Mouse (Mus musculus) forebrain, embryonic 14.5 days (tissue): ENCODE measurements at regions not wholly inside any gene's neighbourhood (a gene's known extent, or its start where the extent isn't known, plus 50 kb on each side); places are given as distances from the start of the nearest gene placed in this dataset.
"Not testable (repeated sequence)": the region's sequence is repeated elsewhere in the genome, so short reads cannot be mapped to it uniquely, and the experiment has no call there.

ENCODE experiments used
- ATAC-seq: fragments of 200-750 bp; cut with Nextera tagmentation; 2 replicates; pipeline ENCODE4 v1.8.0; 2017; ENCODE audit warnings: mild to moderate bottlenecking, moderate library complexity
- DNase-seq: peaks from one replicate; pipeline ENCODE4 v3.0.0-alpha.2; 2015; ENCODE audit warnings: low spot score
- H3K27ac ChIP-seq: fragments of 300-500 bp; sonication (generic); 2 replicates; pipeline ENCODE4 v1.5.1; 2014; ENCODE audit warnings: low read depth, mild to moderate bottlenecking, control low read depth, low read length, moderate library complexity
- H3K27me3 ChIP-seq: fragments of 300-500 bp; sonication (generic); replicated peaks from 2 replicates; pipeline ENCODE4 v1.6.1; 2014; ENCODE audit warnings: low read length, control low read depth, mixed read lengths; ENCODE audit not compliant: control insufficient read depth, insufficient read depth
- H3K36me3 ChIP-seq: fragments of 300-500 bp; sonication (generic); 2 replicates; pipeline ENCODE4 v1.6.1; 2014; ENCODE audit warnings: low read length, control low read depth; ENCODE audit not compliant: control insufficient read depth, insufficient read depth
- H3K4me1 ChIP-seq: fragments of 300-500 bp; sonication (generic); 2 replicates; pipeline ENCODE4 v1.6.1; 2014; ENCODE audit warnings: antibody characterized with exemption, low read length, control low read depth; ENCODE audit not compliant: control insufficient read depth, insufficient read depth
- H3K4me2 ChIP-seq: fragments of 300-500 bp; sonication (generic); 2 replicates; pipeline ENCODE4 v1.6.1; 2014; ENCODE audit warnings: mild to moderate bottlenecking, control low read depth, low read length
- H3K4me3 ChIP-seq: fragments of 300-500 bp; sonication (generic); 2 replicates; pipeline ENCODE4 v1.5.1; 2014; ENCODE audit warnings: low read depth, low read length, control low read depth
- H3K9ac ChIP-seq: fragments of 300-500 bp; sonication (generic); 2 replicates; pipeline ENCODE4 v1.6.1; 2014; ENCODE audit warnings: mild to moderate bottlenecking, low read length, control low read depth, moderate library complexity
- H3K9me3 ChIP-seq: fragments of 300-500 bp; sonication (generic); replicated peaks from 2 replicates; pipeline ENCODE4 v1.6.1; 2016; ENCODE audit warnings: low read length, control low read depth, mixed read lengths; ENCODE audit not compliant: control insufficient read depth
- WGBS: fragments of 180-500 bp; shearing (Covaris S2); extraction: QIAGEN DNeasy Blood & Tissue Kit; methylation state at CpG from one replicate; pipeline ENCODE4 v1.1.7; 2014; 5-methylcytosine and 5-hydroxymethylcytosine counted together

DNA sequence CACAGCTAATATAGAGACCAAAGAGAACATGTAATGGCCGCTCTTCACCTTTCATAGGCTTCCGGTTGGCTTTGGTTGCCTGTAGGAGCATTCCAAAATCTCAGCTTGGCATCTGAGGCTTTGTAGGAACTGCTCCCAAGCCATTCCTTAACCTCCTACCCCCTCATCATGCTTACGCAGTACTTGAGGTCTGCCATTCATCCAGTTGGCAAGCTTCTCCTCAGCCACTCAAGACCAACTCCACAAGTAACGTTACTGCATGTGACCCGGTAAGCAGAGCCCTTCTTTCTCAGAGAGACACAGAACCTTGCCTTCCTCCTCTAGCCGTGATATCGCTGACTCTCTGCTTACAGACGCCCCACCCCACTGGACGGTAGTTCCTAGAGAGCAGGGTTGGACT, 94.6 kb upstream of the Ttc29 start:
- ATAC-seq: no peak
- no peak overlapping the region for H3K9ac ChIP-seq
- H3K36me3 ChIP-seq: no peaks in the 10 kb centered on the region
- 91% methylated on average over 9 of the region's 9 CpGs for WGBS
- no peak overlapping the region for H3K4me3 ChIP-seq
- no peak for DNase-seq
- no peaks in the 10 kb centered on the region for H3K27me3 ChIP-seq
- H3K4me1 ChIP-seq: peaks cover 15% of the 10 kb centered on the region
- no peak overlapping the region for H3K27ac ChIP-seq
- no peak overlapping the region for H3K4me2 ChIP-seq
- no peaks in the 10 kb centered on the region for H3K9me3 ChIP-seq

DNA sequence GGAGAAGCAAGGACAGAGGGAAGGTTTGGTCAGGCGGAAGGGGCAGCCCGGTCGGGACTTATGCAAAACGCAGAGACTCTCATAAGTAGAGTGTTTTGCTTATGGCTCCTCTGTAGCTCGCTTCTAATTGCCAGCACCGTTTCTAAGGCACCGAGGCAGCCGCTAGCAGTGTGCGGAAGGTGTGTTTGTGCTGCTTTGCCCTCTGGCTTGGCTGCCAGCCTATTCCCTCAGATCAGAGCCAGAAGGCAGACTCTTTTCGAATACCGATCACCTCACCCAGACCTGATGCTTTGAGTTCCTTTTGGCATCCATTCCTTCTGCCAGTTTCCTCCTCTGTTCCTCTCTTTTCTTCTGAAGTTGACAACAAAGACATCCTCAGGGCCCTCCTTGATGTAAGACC, 93.4 kb upstream of the Ttc29 start:
- Histone ChIP-seq H3K4me1 (peaks cover 15% of the 10 kb centered on the region), H3K27me3 (no peaks in the 10 kb centered on the region), H3K9me3 (no peaks in the 10 kb centered on the region), H3K4me3 (no peak overlapping the region), H3K27ac (no peak overlapping the region), H3K9ac (peak overlapping the region; percentile 21; the same call in 1 of the 2 replicates), H3K4me2 (peak overlapping the region; percentile 8; the same call in 1 of the 2 replicates), H3K36me3 (no peaks in the 10 kb centered on the region)
- DNase-seq: peak; percentile 79
- ATAC-seq: peak; percentile 79
- 11% methylated on average over 11 of the region's 11 CpGs for WGBS

DNA sequence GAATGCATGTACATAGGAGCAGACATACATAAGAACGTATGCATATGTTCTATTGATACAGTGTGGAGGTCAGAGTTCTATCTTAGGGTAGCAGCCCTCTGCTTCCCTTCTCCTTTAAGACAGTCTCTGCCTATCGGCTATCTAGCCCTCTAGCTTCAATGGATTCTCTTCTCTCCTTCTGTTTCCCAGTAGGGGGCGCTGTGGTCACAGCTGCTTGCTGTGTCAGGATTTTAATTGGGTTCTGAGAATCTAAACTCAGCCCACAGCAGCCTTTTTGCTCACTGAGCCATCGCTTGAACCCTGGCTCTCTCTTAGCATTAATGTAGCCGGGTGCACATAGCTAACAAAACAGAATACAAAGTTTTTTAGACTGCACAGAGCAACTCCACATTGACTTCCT, 88.8 kb upstream of the Ttc29 start:
- DNase-seq: peak; percentile 16
- no peak overlapping the region for H3K4me2 ChIP-seq
- WGBS: 51% methylated on average over 5 of the region's 5 CpGs

DNA sequence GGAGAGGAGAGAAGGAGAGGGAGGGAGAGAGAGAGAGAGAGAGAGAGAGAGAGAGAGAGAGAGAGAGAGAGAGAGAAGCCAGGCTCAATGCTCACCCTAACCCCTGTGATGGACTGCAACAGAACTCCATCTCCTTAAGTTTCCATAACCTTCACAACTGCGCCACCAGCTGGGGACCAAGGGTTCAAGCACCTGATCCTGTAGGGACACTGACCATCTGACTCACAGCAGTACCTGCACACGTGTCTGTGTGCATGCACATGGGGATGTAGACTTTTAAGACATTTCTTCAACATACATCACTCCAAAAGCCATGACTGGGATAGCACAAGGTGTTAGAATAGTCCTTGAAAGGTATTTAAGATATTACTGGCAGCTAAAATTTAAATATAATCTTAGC, 85.2 kb upstream of the Ttc29 start:
- Histone ChIP-seq H3K9ac (no peak overlapping the region), H3K27ac (no peak overlapping the region), H3K4me3 (no peak overlapping the region), H3K27me3 (no peaks in the 10 kb centered on the region), H3K4me1 (peaks cover 3% of the 10 kb centered on the region; the same call in 1 of the 2 replicates), H3K36me3 (no peaks in the 10 kb centered on the region), H3K4me2 (no peak overlapping the region), H3K9me3 (no peaks in the 10 kb centered on the region)
- 25% methylated on average over 2 of the region's 2 CpGs for WGBS
- ATAC-seq: no peak
- peak; percentile 33 for DNase-seq

More for the DNA sequence above, 88.8 kb upstream of the Ttc29 start:
- ATAC-seq: no peak
- H3K4me3 ChIP-seq: no peak overlapping the region
- H3K9me3 ChIP-seq: no peaks in the 10 kb centered on the region
- H3K27ac ChIP-seq: no peak overlapping the region
- H3K27me3 ChIP-seq: no peaks in the 10 kb centered on the region
- H3K4me1 ChIP-seq: peaks cover 11% of the 10 kb centered on the region; the same call in 1 of the 2 replicates
- no peak overlapping the region for H3K9ac ChIP-seq
- no peaks in the 10 kb centered on the region for H3K36me3 ChIP-seq

DNA sequence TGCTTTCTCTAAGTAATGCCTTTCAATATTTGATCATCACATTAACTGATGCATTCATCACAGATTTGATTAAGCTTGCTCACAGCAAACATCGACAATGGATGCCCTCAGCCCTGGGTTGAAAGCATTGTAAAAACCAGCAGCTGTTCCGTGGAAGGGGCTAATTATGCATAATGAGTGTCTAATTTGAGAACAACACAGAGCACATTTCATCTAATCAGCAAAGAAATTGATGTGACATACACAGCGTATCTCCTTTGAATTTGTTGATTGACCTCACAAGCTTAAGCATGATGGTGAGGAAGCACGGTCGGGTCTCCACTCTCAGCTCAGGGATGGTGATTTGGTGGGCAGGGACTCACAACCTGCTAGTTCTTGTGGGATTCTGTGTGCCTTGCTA, 84.0 kb upstream of the Ttc29 start:
- Histone ChIP-seq H3K27me3 (no peaks in the 10 kb centered on the region), H3K9ac (no peak overlapping the region), H3K9me3 (no peaks in the 10 kb centered on the region), H3K36me3 (no peaks in the 10 kb centered on the region), H3K4me2 (no peak overlapping the region), H3K4me1 (peaks cover 3% of the 10 kb centered on the region; the same call in 1 of the 2 replicates), H3K4me3 (no peak overlapping the region), H3K27ac (no peak overlapping the region)
- 9% methylated on average over 5 of the region's 5 CpGs for WGBS
- DNase-seq (peak; percentile 71), ATAC-seq (peak; percentile 87)

DNA sequence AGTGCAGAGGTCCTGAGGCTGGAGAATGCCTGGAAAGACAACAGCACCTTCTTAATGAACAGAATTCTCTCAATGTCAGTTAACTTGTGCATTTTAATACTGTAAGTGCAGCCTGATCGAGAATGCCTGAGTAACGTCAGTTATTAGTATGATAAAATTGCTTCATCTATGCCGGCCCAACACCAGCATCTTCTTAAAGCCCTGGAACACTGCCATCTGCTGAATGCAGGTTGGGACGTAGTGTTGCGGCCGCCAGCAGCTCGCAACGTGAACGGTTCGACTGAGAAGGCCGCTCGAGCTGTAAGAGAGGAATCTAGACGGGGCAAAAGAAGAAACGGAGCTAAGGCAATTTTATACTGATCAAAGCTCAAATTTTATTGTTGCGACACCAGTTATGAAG, 73.6 kb upstream of the Ttc29 start:
- H3K4me1 ChIP-seq, H3K36me3 ChIP-seq, ATAC-seq, H3K27ac ChIP-seq, DNase-seq, H3K4me3 ChIP-seq, H3K9me3 ChIP-seq, H3K27me3 ChIP-seq, H3K4me2 ChIP-seq, H3K9ac ChIP-seq: not testable (repeated sequence)
- WGBS: 48% methylated on average over 13 of the region's 15 CpGs

DNA sequence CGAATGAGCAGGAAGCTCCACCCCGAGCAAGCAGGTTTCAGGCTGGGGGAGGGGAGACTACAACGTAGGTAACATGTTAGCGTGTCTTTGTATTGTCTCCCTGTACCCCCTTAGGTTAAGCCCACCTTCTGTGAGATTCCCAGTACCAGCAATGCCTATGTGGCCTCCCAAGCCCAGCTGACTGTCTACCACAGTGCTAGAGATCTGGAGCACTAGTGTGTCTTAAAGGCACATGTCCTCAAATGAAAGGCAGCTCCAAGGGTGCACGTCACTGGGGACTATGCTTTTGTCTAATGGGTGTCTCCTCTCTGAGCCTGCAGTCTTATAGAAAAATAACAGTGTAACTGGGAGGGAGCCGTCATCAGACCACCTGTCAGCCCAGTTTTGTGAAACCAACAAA, 65.9 kb upstream of the Ttc29 start:
- Histone ChIP-seq H3K36me3 (no peaks in the 10 kb centered on the region), H3K9ac (no peak overlapping the region), H3K4me1 (no peaks in the 10 kb centered on the region), H3K9me3 (no peaks in the 10 kb centered on the region), H3K4me2 (no peak overlapping the region), H3K27me3 (no peaks in the 10 kb centered on the region), H3K27ac (no peak overlapping the region), H3K4me3 (no peak overlapping the region)
- WGBS: 68% methylated on average over 6 of the region's 6 CpGs
- no peak for ATAC-seq
- no peak for DNase-seq

DNA sequence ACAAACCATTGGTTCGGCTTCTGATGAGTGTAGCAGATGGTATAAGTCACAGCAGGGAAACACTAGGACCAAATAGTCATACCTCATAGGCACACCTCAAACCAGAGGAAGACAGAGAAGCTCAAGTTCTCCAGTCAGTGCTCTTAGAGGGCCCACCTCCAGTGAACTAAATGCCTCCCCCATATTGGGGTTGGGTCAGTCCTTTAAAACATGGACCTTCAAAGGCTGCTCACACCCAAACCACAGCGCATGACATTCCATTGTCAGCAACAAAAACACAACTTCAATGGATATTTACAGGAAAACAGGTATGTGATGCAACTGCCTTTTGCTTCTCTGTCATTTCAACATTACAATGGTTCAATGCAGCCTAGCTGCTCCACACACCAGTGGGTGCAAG, 65.1 kb upstream of the Ttc29 start:
- WGBS: 93% methylated on average over 2 of the region's 2 CpGs
- no peak overlapping the region for H3K4me2 ChIP-seq
- H3K4me3 ChIP-seq: no peak overlapping the region
- H3K9me3 ChIP-seq: no peaks in the 10 kb centered on the region
- no peaks in the 10 kb centered on the region; the same call in 1 of the 2 replicates for H3K4me1 ChIP-seq
- no peaks in the 10 kb centered on the region for H3K27me3 ChIP-seq
- no peaks in the 10 kb centered on the region for H3K36me3 ChIP-seq
- DNase-seq: no peak
- no peak overlapping the region for H3K9ac ChIP-seq
- no peak overlapping the region for H3K27ac ChIP-seq
- no peak for ATAC-seq

DNA sequence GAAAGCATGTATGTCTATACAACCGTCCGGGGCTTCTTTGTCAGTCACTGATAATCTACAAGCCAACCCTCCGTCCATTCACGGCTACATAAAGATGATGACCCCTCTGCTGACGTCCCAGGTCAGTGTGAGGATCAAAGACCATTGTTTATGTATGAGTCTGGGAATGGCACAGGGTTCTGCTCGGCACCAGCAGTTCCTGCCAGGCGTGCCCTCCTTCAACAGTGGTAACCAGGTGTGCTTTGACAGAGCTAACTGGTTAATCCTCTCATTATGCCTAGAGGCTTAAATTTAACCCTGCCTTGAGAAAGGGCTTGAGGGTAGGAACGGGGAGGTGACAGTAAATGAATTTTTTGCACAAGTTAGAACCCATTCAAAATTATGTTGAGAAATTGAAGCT, 58.2 kb upstream of the Ttc29 start:
- 6% methylated on average over 8 of the region's 8 CpGs for WGBS
- H3K4me1 ChIP-seq: peaks cover 13% of the 10 kb centered on the region
- H3K27me3 ChIP-seq: no peaks in the 10 kb centered on the region
- no peak overlapping the region for H3K9ac ChIP-seq
- H3K36me3 ChIP-seq: no peaks in the 10 kb centered on the region
- H3K27ac ChIP-seq: no peak overlapping the region
- ATAC-seq: no peak; the same call in 1 of the 2 replicates
- H3K4me3 ChIP-seq: no peak overlapping the region
- H3K9me3 ChIP-seq: no peaks in the 10 kb centered on the region
- no peak overlapping the region for H3K4me2 ChIP-seq
- no peak for DNase-seq
